Mouse (Mus musculus): Measurements from ENCODE around the gene Gm10306. TPM values are rescaled to one million over a fixed set of nuclear protein-coding genes. Genes with fewer than 3 reads are reported as not detected.

Gm10306 gene
- not detected for polyA plus RNA-seq (2014; fragmentation: Illumina TruSeq; extraction: RNeasy Lipid Tissue Mini Kit (QIAGEN cat#74804))

GRCm38 (mm10) chr4:94556265-94557054, at the start of gene Gm10306, which contains the start of gene Caap1:
Gene Gm10306, plus strand, starts transcription at chr4:94556546.
Gene Caap1, minus strand, starts transcription at chr4:94556796.

GRCm38 (mm10) chr4:94603031-94603629, 46.8 kb downstream of the Gm10306 start, which contains the start of gene Plaa:
Gene Plaa, minus strand, starts transcription at chr4:94603244.

Other genes starting within 250 kb of the Gm10306 start
- 36.7 TPM for gene Caap1, start 250 bp downstream of the Gm10306 start, polyA plus RNA-seq (2014; fragmentation: Illumina TruSeq; extraction: RNeasy Lipid Tissue Mini Kit (QIAGEN cat#74804))
- 224 TPM for gene Plaa, start 46.7 kb downstream of the Gm10306 start, polyA plus RNA-seq (2014; fragmentation: Illumina TruSeq; extraction: RNeasy Lipid Tissue Mini Kit (QIAGEN cat#74804))
- 130 TPM for gene Ift74, start 57.9 kb downstream of the Gm10306 start, polyA plus RNA-seq (2014; fragmentation: Illumina TruSeq; extraction: RNeasy Lipid Tissue Mini Kit (QIAGEN cat#74804))
- gene Lrrc19, start 93.6 kb downstream of the Gm10306 start, polyA plus RNA-seq (2014; fragmentation: Illumina TruSeq; extraction: RNeasy Lipid Tissue Mini Kit (QIAGEN cat#74804)): not detected
- gene Tek, start 182.7 kb downstream of the Gm10306 start, polyA plus RNA-seq (2014; fragmentation: Illumina TruSeq; extraction: RNeasy Lipid Tissue Mini Kit (QIAGEN cat#74804)): 22.1 TPM

Measured in ovary, adult 10 weeks (tissue).